ENCODE assay signal across 8 mouse cellular contexts in the genomic region with DNA sequence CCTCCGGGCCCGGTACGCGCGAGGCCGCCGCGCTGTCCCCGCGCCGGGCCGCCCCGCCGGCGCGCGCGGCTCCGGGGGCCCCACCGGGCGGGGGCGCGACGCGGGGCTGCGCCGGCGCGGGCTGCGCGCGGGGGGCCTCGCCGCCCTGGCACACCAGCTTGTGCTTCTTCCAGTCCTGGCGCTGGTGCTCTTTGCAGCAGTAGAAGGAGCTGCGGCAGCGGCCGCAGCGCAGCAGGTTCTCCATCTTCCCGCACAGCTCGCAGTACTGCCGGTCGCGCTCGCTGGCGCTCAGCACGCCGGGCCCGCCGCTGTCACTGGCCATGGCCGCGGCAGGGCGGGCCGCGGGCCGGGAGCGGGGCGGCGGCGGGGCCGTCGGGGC. TPM values are rescaled to one million over a fixed set of nuclear protein-coding genes. Genes with fewer than 3 reads are reported as not detected.
DNase-seq lines count a peak whose midpoint lies in the region; ATAC-seq and TF ChIP-seq lines count a peak whose summit lies in the region.

No protein-coding gene starts in this region.

- CTCF ChIA-PET in Patski (lab: Charles Lee): interaction anchor here (1.3 kb wide), 1 partner anchor 31 kb away, joined by 3 read pairs; no protein-coding TSS in a partner anchor

- no peaks in the 10 kb centered on the region for H3K9me3 ChIP-seq in embryonic facial prominence, embryonic 13.5 days
- H3K9me3 ChIP-seq in intestine, postnatal 0 days (ENCODE audit: control insufficient read depth): no peaks in the 10 kb centered on the region
- no peaks in the 10 kb centered on the region for H3K9me3 ChIP-seq in midbrain, embryonic 15.5 days

- ATAC-seq in Patski: peak; percentile 17
- ATAC-seq in embryonic facial prominence, embryonic 13.5 days (ENCODE audit: insufficient number of reproducible peaks, insufficient read depth, low FRiP score, low TSS enrichment, low read depth): 0 out of 2 replicates have a peak, but pooled peaks have one; percentile 28
- ATAC-seq in intestine, postnatal 0 days: peak; percentile 12
- peak; percentile 53 for ATAC-seq in midbrain, embryonic 15.5 days (replicated peaks)

- DNase-seq in layer of hippocampus, postnatal 10 days (ENCODE audit: low spot score in 2 of 2): peak; percentile 41 to 59
- DNase-seq in layer of hippocampus, adult 18-20 months (ENCODE audit: low spot score in 2 of 2): no peak
- no peak for DNase-seq in Patski (ENCODE audit: low read depth, low spot score)
- no peak for DNase-seq in ovary, postnatal 10 days (ENCODE audit: low spot score)
- no peak for DNase-seq in adrenal gland, postnatal 25 days

- POLR2A ChIA-PET in Patski (lab: Charles Lee): interaction anchor here (1.0 to 2.4 kb wide), 6 partner anchors 11 to 64 kb away, joined by 3 to 10 read pairs (median 4); a partner anchor contains a TSS

- H3K27me3 ChIP-seq in Patski: no peaks in the 10 kb centered on the region
- H3K27me3 ChIP-seq in embryonic facial prominence, embryonic 13.5 days: no peaks in the 10 kb centered on the region
- H3K27me3 ChIP-seq in intestine, postnatal 0 days (replicated peaks; ENCODE audit: control insufficient read depth, insufficient read depth, low read length): no peaks in the 10 kb centered on the region
- H3K27me3 ChIP-seq in midbrain, embryonic 15.5 days (replicated peaks): no peaks in the 10 kb centered on the region

- H3K4me3 ChIP-seq in embryonic facial prominence, embryonic 13.5 days: peak overlapping the region; percentile 89
- peak overlapping the region; percentile 78 for H3K4me3 ChIP-seq in intestine, postnatal 0 days (ENCODE audit: low read depth, low read length)
- peak overlapping the region; percentile 87 for H3K4me3 ChIP-seq in midbrain, embryonic 15.5 days

- no peak for TF ChIP-seq CTCF in Patski (IDR thresholded peaks at IDR 0.05)
- TF ChIP-seq CTCF in intestine, postnatal 0 days (IDR thresholded peaks at IDR 0.05; ENCODE audit: low read depth): no peak

- peak overlapping the region; percentile 89 for H3K4me2 ChIP-seq in embryonic facial prominence, embryonic 13.5 days
- H3K4me2 ChIP-seq in intestine, postnatal 0 days (replicated peaks; ENCODE audit: low read depth): peak overlapping the region; percentile 72
- peak overlapping the region; percentile 84 for H3K4me2 ChIP-seq in midbrain, embryonic 15.5 days

- H3K27ac ChIP-seq in embryonic facial prominence, embryonic 13.5 days: peak overlapping the region; percentile 94
- peak overlapping the region; percentile 90 for H3K27ac ChIP-seq in intestine, postnatal 0 days (ENCODE audit: low read depth, low read length)
- H3K27ac ChIP-seq in midbrain, embryonic 15.5 days: peak overlapping the region; percentile 97

- 0% methylated on average over 32 of the region's 62 CpGs for WGBS in embryonic facial prominence, embryonic 13.5 days
- 0% methylated on average over 26 of the region's 62 CpGs for WGBS in intestine, postnatal 0 days
- WGBS in midbrain, embryonic 15.5 days: under 1% methylated on average over 39 of the region's 62 CpGs

- in situ Hi-C loops in Patski (cut with MboI; ENCODE audit: low pct_unique_long_range_greater_than_20kb): no loop called here

- no peaks in the 10 kb centered on the region for H3K36me3 ChIP-seq in embryonic facial prominence, embryonic 13.5 days
- H3K36me3 ChIP-seq in intestine, postnatal 0 days (ENCODE audit: control insufficient read depth, insufficient read depth): no peaks in the 10 kb centered on the region
- H3K36me3 ChIP-seq in midbrain, embryonic 15.5 days (replicated peaks): no peaks in the 10 kb centered on the region

- peak overlapping the region; percentile 93 for H3K9ac ChIP-seq in embryonic facial prominence, embryonic 13.5 days
- peak overlapping the region; percentile 71 for H3K9ac ChIP-seq in intestine, postnatal 0 days (ENCODE audit: low read depth, low read length)
- H3K9ac ChIP-seq in midbrain, embryonic 15.5 days: peak overlapping the region; percentile 94

- H3K4me1 ChIP-seq in embryonic facial prominence, embryonic 13.5 days: peaks cover 46% of the 10 kb centered on the region
- peaks cover 7% of the 10 kb centered on the region; the same call in 1 of the 2 replicates for H3K4me1 ChIP-seq in intestine, postnatal 0 days (replicated peaks; ENCODE audit: control insufficient read depth, insufficient read depth, low read length)
- peaks cover 52% of the 10 kb centered on the region for H3K4me1 ChIP-seq in midbrain, embryonic 15.5 days

RNA-seq across cellular contexts. Expression of a gene that starts 0.4 kb away (rescaled TPM):
- 10 to 100 TPM; 59.7 to 63.2 TPM for total RNA-seq in layer of hippocampus, postnatal 10 days (2021)
- 10 to 100 TPM; 67.8 to 69.6 TPM for total RNA-seq in layer of hippocampus, adult 18-20 months (2021)
- polyA plus RNA-seq in Patski (2021): 50.7 TPM
- polyA plus RNA-seq in embryonic facial prominence, embryonic 13.5 days (2015; fragmentation: Nextera tagmentation; extraction: Ambion mirVana): 15.0 and 16.3 TPM in 2 replicates
- polyA plus RNA-seq in intestine, postnatal 0 days (2015; fragmentation: Nextera tagmentation; extraction: Ambion mirVana): 8.2 and 8.5 TPM in 2 replicates
- polyA plus RNA-seq in midbrain, embryonic 15.5 days (2015; fragmentation: Nextera tagmentation; extraction: Ambion mirVana): 17.8 and 18.1 TPM in 2 replicates
- total RNA-seq in adrenal gland, postnatal 25 days (2021): 57.5 and 57.6 TPM in 2 replicates

RNA-seq across cellular contexts. Expression of a gene that starts 51.0 kb away (rescaled TPM):
- total RNA-seq in layer of hippocampus, postnatal 10 days (2021): 10 to 100 TPM; 13.6 to 16.6 TPM
- total RNA-seq in layer of hippocampus, adult 18-20 months (2021): 10 to 100 TPM; 13.1 to 13.2 TPM
- polyA plus RNA-seq in Patski (2021): 16.5 TPM
- 10.4 and 10.7 TPM in 2 replicates for polyA plus RNA-seq in embryonic facial prominence, embryonic 13.5 days (2015; fragmentation: Nextera tagmentation; extraction: Ambion mirVana)
- 4.5 and 4.7 TPM in 2 replicates for polyA plus RNA-seq in intestine, postnatal 0 days (2015; fragmentation: Nextera tagmentation; extraction: Ambion mirVana)
- polyA plus RNA-seq in midbrain, embryonic 15.5 days (2015; fragmentation: Nextera tagmentation; extraction: Ambion mirVana): 10.4 and 10.7 TPM in 2 replicates
- total RNA-seq in adrenal gland, postnatal 25 days (2021): 19.7 and 24.1 TPM in 2 replicates

RNA-seq across cellular contexts. Expression of a gene that starts 51.2 kb away (rescaled TPM):
- 10 to 100 TPM; 37.5 to 37.9 TPM for total RNA-seq in layer of hippocampus, postnatal 10 days (2021)
- total RNA-seq in layer of hippocampus, adult 18-20 months (2021): 10 to 100 TPM; 33.5 to 36.9 TPM
- polyA plus RNA-seq in Patski (2021): 12.2 TPM
- polyA plus RNA-seq in embryonic facial prominence, embryonic 13.5 days (2015; fragmentation: Nextera tagmentation; extraction: Ambion mirVana): 9.4 and 9.9 TPM in 2 replicates
- 4.7 and 5.4 TPM in 2 replicates for polyA plus RNA-seq in intestine, postnatal 0 days (2015; fragmentation: Nextera tagmentation; extraction: Ambion mirVana)
- 15.5 and 16.3 TPM in 2 replicates for polyA plus RNA-seq in midbrain, embryonic 15.5 days (2015; fragmentation: Nextera tagmentation; extraction: Ambion mirVana)
- total RNA-seq in adrenal gland, postnatal 25 days (2021): 25.2 and 27.7 TPM in 2 replicates

Comparison
In these comparisons a context has a peak if more than half of its experiments do, and no peak if none do; other contexts are left out.
1. DNase-seq: peak in layer of hippocampus, postnatal 10 days (2 of 2); none in layer of hippocampus, adult 18-20 months (0 of 2), Patski (single experiment), ovary, postnatal 10 days (single experiment) and adrenal gland, postnatal 25 days (single experiment).
2. Peak in every context shown above with its lines, with median percentiles within 50 percentile points of each other: ATAC-seq, H3K27ac ChIP-seq, H3K4me2 ChIP-seq, H3K4me3 ChIP-seq and H3K9ac ChIP-seq.